Mouse (Mus musculus) intestine, embryonic 14.5 days (tissue): ENCODE data around the gene Tex2. TPM values are rescaled to one million over a fixed set of nuclear protein-coding genes. Genes with fewer than 3 reads are reported as not detected.
A peak's percentile ranks its signal among the peaks of the same experiment; 100 is the strongest.

ENCODE experiments used
- ATAC-seq: fragments of 200-750 bp; cut with Nextera tagmentation; replicated peaks from 2 replicates; pipeline ENCODE4 v1.8.0; 2017; ENCODE audit warnings: low read depth, moderate number of reproducible peaks, moderate TSS enrichment, moderate library complexity; ENCODE audit not compliant: low FRiP score, low TSS enrichment
- DNase-seq: peaks from one replicate; pipeline ENCODE4 v3.0.0-alpha.2; 2018; ENCODE audit warnings: low spot score
- H3K27ac ChIP-seq: fragments of 300-500 bp; sonication (generic); 2 replicates; pipeline ENCODE4 v1.5.1; 2014; ENCODE audit warnings: low read depth, mild to moderate bottlenecking, control low read depth
- H3K27me3 ChIP-seq: fragments of 300-500 bp; sonication (generic); replicated peaks from 2 replicates; pipeline ENCODE4 v1.6.1; 2014; ENCODE audit warnings: low read length, control low read depth; ENCODE audit not compliant: control insufficient read depth, insufficient read depth
- H3K36me3 ChIP-seq: fragments of 300-500 bp; sonication (generic); 2 replicates; pipeline ENCODE4 v1.6.1; 2014; ENCODE audit warnings: low read length, control low read depth; ENCODE audit not compliant: control insufficient read depth, insufficient read depth
- H3K4me1 ChIP-seq: fragments of 300-500 bp; sonication (generic); replicated peaks from 2 replicates; pipeline ENCODE4 v1.6.1; 2014; ENCODE audit warnings: low read length, control low read depth, mixed read lengths; ENCODE audit not compliant: control insufficient read depth, insufficient read depth
- H3K4me2 ChIP-seq: fragments of 300-500 bp; sonication (generic); 2 replicates; pipeline ENCODE4 v1.6.1; 2014; ENCODE audit warnings: low read length
- H3K4me3 ChIP-seq: fragments of 300-500 bp; sonication (generic); 2 replicates; pipeline ENCODE4 v1.5.1; 2014; ENCODE audit warnings: low read depth, low read length, control low read depth, mixed read lengths
- H3K9ac ChIP-seq: fragments of 300-500 bp; sonication (generic); 2 replicates; pipeline ENCODE4 v1.6.1; 2014; ENCODE audit warnings: mild to moderate bottlenecking, low read length
- H3K9me3 ChIP-seq: fragments of 300-500 bp; sonication (generic); 2 replicates; pipeline ENCODE4 v1.6.1; 2016; ENCODE audit warnings: low read length, control low read depth; ENCODE audit not compliant: control insufficient read depth
- WGBS: fragments of 180-500 bp; shearing (Covaris S2); extraction: QIAGEN DNeasy Blood & Tissue Kit; methylation state at CpG from one replicate; pipeline ENCODE4 v1.1.7; 2014; 5-methylcytosine and 5-hydroxymethylcytosine counted together
- polyA plus RNA-seq: library from polyadenylated mRNA; unstranded; fragments of >200 nt; fragmentation: Nextera tagmentation; extraction: Ambion mirVana; gene quantifications from 2 replicates; pipeline ENCODE4 v1.2.1, GENCODE M21; 2014

Tex2 gene
- polyA plus RNA-seq, 1 experiment from 2014 or later, result 11.6 TPM

DNA sequence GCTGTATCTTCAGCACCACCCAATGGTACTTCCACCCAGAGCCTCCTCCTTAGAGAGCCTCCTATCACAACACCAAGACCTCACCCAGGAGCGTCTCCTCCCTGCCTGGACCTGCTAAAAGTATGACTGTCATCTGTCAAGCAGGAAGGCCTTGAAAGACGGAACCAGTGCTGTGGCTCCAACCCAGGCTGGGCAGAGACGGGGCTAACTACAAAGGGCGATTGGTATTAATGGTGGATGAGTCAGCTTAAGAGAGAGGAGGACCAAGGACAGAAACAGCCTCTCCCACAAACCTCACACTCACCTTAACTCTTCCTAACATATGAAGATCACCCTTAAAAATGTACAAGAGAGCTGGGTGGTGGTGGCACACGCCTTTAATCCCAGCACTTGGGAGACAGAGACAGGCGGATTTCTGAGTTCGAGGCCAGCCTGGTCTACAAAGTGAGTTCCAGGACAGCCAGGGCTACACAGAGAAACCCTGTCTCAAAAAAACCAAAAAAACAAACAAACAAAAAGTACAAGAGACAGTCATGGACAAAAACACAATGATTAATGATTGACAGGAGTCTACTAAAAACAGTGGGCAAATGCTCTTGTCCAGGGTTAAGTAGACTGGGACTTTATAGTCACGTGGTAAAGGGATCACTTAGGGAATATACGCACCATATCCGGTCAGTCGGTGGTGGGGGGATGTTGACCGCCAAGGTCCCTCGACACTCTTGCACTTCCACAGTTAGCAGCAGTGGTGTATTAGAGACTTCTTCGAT, 101.8 kb downstream of the Tex2 start:
- H3K36me3 ChIP-seq, result peaks cover 17% of the 10 kb centered on the region
- H3K27me3 ChIP-seq, result no peaks in the 10 kb centered on the region
- DNase-seq, result no peak
- peaks cover 3% of the 10 kb centered on the region; the same call in 1 of the 2 replicates for H3K4me1 ChIP-seq
- H3K4me3 ChIP-seq, result no peak overlapping the region
- H3K9me3 ChIP-seq, result no peaks in the 10 kb centered on the region
- no peak overlapping the region for H3K4me2 ChIP-seq
- no peak overlapping the region for H3K27ac ChIP-seq
- H3K9ac ChIP-seq, result no peak overlapping the region
- no peak for ATAC-seq
- 88% methylated on average over 14 of the region's 14 CpGs for WGBS

DNA sequence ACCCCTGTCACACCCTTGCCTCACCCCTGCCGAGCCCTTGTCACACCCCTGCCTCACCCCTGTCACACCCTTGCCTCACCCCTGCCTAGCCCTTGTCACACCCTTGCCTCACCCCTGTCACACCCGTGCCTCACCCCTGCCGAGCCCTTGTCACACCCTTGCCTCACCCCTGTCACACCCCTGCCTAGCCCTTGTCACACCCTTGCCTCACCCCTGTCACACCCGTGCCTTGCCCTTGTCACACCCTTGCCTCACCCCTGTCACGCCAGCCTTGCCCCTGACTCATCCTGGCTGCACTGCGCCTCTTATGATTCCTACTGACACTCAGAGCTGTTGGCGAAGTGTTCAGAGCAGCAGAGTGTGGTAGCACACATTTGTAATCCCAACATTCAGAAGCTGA, 105.6 kb downstream of the Tex2 start:
- no peak overlapping the region for H3K9ac ChIP-seq
- WGBS, result 91% methylated on average over 7 of the region's 7 CpGs

DNA sequence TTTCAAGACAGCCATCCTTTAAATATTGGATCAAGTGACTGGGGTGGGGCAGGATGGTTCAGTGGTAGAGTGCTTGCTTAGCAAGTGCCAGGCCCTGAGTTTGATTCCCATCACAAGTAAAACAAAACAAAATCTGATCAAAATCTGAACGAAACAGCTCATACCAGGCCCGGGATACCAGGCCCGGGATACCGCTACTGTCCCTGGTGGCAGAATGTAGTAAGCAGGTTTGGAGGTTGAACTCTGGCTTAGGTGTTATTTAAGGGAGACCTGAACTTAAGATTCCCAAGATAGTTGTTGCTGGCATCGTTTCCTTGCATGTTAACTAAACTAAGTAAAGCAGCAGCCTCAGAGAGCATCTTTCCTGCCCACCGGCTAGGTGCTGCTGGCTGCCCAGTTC, 107.0 kb downstream of the Tex2 start:
- H3K27ac ChIP-seq, result no peak overlapping the region
- H3K9ac ChIP-seq, result no peak overlapping the region
- 89% methylated on average over 6 of the region's 6 CpGs for WGBS
- peaks cover 10% of the 10 kb centered on the region for H3K36me3 ChIP-seq
- DNase-seq (no peak), ATAC-seq (no peak)
- no peak overlapping the region for H3K4me2 ChIP-seq
- 0 out of 2 replicates have a peak, but pooled peaks cover 6% of the 10 kb centered on the region for H3K4me1 ChIP-seq
- H3K9me3 ChIP-seq, result no peaks in the 10 kb centered on the region
- H3K27me3 ChIP-seq, result no peaks in the 10 kb centered on the region
- H3K4me3 ChIP-seq, result no peak overlapping the region

More for the DNA sequence above, 105.6 kb downstream of the Tex2 start:
- DNase-seq, result no peak
- H3K36me3 ChIP-seq, result peaks cover 18% of the 10 kb centered on the region
- no peak for ATAC-seq
- H3K27me3 ChIP-seq, result no peaks in the 10 kb centered on the region
- no peak overlapping the region for H3K4me3 ChIP-seq
- no peaks in the 10 kb centered on the region for H3K4me1 ChIP-seq
- H3K9me3 ChIP-seq, result no peaks in the 10 kb centered on the region
- H3K27ac ChIP-seq, result no peak overlapping the region
- no peak overlapping the region for H3K4me2 ChIP-seq

DNA sequence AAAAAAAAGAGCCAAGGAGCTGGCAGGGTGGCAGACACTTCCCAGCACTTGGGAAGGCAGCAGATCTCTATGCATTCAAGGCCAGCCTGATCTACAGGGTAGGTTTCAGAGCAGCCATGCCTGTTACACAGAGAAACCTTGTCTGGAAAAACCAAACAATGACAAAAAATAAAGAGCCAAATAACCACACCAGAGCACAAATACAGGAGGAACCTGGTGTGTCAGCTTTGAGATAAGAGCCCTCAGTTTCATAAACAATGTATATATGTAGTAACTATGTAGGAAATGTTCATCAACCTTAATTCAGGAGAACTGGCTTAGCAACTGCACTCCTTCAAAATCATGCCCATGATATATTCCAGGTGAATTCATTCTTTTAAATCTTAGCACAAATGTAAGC, 109.1 kb downstream of the Tex2 start:
- no peak overlapping the region for H3K27ac ChIP-seq
- no peak overlapping the region for H3K4me2 ChIP-seq
- DNase-seq (no peak), ATAC-seq (no peak)
- 0 out of 2 replicates have a peak, but pooled peaks cover 9% of the 10 kb centered on the region for H3K4me1 ChIP-seq
- 0 out of 2 replicates have a peak, but pooled peaks cover 2% of the 10 kb centered on the region for H3K36me3 ChIP-seq
- no peak overlapping the region for H3K9ac ChIP-seq
- H3K9me3 ChIP-seq, result no peaks in the 10 kb centered on the region
- no peak overlapping the region for H3K4me3 ChIP-seq
- H3K27me3 ChIP-seq, result no peaks in the 10 kb centered on the region

DNA sequence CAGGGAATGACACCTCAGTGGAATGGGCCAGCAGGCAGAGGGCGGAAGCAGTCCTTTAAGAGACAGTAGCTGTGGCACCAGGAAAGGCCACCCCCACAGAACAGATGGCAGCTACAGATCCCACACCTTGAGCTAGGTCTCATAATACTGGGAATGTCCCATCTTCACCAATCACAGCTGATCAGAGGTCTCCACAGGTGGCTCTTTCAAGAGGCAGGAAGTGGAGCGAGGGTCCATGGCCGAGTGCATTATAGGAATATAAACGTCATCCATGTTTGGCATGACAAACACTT, 109.9 kb downstream of the Tex2 start:
- Histone ChIP-seq H3K9ac (no peak overlapping the region), H3K27me3 (no peaks in the 10 kb centered on the region), H3K36me3 (0 out of 2 replicates have a peak, but pooled peaks cover 2% of the 10 kb centered on the region), H3K4me2 (no peak overlapping the region), H3K4me3 (no peak overlapping the region), H3K27ac (0 out of 2 replicates have a peak overlapping the region, but pooled peaks have one; percentile 22), H3K9me3 (no peaks in the 10 kb centered on the region), H3K4me1 (0 out of 2 replicates have a peak, but pooled peaks cover 9% of the 10 kb centered on the region)
- DNase-seq (no peak), ATAC-seq (no peak)
- 64% methylated on average over 4 of the region's 4 CpGs for WGBS

DNA sequence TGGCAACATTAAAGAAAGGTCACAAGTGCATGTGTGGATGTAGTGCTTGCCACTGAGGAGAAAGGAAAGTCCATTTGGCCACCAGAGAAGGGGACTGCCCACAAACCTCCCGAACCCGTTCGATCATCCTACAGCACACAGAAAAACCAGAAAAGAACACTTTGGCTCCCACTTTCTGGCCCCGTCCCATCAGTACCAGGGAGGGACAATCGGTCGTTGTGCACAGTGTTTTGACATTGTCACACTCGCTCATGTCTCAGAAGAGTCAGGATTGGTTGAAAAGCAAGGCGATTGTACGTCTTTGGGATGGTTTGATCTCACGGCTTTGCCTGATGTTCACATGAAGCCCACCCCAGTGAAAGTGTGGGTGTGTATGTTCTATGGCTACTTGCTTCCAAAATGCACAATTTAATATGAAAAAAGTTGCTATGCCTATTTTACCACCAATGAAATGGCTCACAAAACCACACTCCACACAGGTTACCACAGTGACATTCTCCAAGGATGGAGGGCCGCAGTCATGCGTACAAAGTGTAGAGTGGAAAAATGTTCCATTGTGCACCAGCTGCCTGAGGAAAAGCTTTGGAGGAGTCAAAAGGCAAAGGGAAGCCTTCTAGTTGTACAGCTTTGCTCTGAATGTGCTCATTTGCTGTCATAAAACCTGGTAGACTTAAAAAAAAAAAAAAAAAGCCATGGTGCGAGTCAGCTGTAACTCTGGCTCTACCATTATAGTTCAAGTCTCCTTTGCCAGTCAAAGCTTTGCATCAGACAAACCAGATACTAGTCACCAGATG, 110.4 kb downstream of the Tex2 start:
- ATAC-seq, result no peak
- H3K4me3 ChIP-seq, result no peak overlapping the region
- 0 out of 2 replicates have a peak, but pooled peaks cover 2% of the 10 kb centered on the region for H3K36me3 ChIP-seq
- DNase-seq, result no peak
- WGBS, result 59% methylated on average over 13 of the region's 13 CpGs
- no peak overlapping the region for H3K4me2 ChIP-seq
- H3K9ac ChIP-seq, result no peak overlapping the region
- 0 out of 2 replicates have a peak, but pooled peaks cover 9% of the 10 kb centered on the region for H3K4me1 ChIP-seq
- H3K9me3 ChIP-seq, result no peaks in the 10 kb centered on the region
- H3K27me3 ChIP-seq, result no peaks in the 10 kb centered on the region
- 0 out of 2 replicates have a peak overlapping the region, but pooled peaks have one; percentile 22 for H3K27ac ChIP-seq

DNA sequence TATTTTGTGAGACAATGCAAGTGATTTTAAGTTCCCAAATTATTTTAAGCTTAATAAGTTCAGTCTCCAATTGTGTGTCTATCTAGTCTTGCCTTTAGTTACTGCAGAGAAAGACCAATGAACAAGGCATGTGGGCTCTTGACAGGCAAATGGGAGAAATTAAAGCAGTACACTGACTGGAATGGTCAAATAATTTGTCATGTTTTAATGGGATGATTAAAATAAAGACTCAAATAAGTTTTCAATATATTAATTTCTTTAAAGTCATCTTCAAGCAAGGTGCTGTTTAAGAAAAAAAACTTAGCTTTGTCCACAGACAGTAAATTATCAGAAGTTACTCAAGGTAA, 111.1 kb downstream of the Tex2 start:
- peak overlapping the region; percentile 99 for H3K27ac ChIP-seq
- no peaks in the 10 kb centered on the region for H3K27me3 ChIP-seq
- H3K9me3 ChIP-seq, result no peaks in the 10 kb centered on the region
- H3K4me2 ChIP-seq, result peak overlapping the region; percentile 68
- H3K36me3 ChIP-seq, result 0 out of 2 replicates have a peak, but pooled peaks cover 2% of the 10 kb centered on the region
- no peak for ATAC-seq
- peak overlapping the region; percentile 100; the same call in 1 of the 2 replicates for H3K9ac ChIP-seq
- 0 out of 2 replicates have a peak, but pooled peaks cover 9% of the 10 kb centered on the region for H3K4me1 ChIP-seq
- DNase-seq, result no peak
- H3K4me3 ChIP-seq, result peak overlapping the region; percentile 88; the same call in 1 of the 2 replicates

DNA sequence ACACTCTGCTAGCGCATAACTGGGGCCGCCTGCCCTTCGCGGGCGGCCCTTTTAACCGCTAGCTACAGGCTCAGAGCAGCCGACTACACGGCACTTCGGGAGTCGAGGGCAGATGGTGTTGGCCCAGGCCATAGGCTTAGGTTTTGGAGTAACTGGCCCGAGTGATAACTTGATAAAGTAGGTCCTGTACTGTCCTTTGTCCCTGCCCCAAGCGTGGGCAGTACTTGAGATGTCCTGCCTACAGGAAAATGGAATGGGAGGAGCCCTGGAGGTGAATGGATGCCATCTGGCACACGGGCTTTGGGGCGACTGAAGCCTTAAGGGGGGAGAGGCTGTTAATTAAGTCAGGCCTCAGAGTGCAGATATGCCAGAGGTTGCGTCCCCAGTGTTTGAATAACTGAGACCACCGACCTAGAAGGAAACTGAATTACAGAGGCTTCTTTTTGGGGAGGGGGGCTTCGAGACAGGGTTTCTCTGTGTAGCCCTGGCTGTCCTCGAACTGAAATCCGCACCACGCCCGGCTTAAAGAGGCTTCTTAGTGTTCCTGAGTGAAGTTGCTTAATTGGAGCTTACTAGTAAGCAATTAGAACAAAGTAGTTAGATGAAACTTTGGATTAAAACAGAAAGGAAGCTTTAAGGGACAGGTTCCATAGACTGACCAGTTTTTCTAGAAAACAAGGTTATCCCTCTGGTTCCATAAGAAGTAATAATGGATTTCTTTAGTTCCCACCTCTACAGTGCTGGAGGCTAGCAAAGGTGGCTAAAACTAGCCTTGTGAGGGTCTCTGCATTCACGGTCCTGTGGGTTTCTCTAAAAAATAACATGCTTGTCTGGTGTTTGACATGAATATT, 111.7 kb downstream of the Tex2 start:
- Histone ChIP-seq H3K9me3 (no peaks in the 10 kb centered on the region), H3K9ac (peak overlapping the region; percentile 100), H3K4me3 (peak overlapping the region; percentile 88), H3K36me3 (0 out of 2 replicates have a peak, but pooled peaks cover 2% of the 10 kb centered on the region), H3K27ac (peak overlapping the region; percentile 99), H3K4me2 (peak overlapping the region; percentile 68), H3K27me3 (no peaks in the 10 kb centered on the region), H3K4me1 (0 out of 2 replicates have a peak, but pooled peaks cover 9% of the 10 kb centered on the region)
- DNase-seq (peak; percentile 83), ATAC-seq (peak; percentile 50)
- WGBS, result 4% methylated on average over 22 of the region's 22 CpGs
